Mouse (Mus musculus): Measurements from ENCODE around the gene Hrasls5.

The Hrasls5 gene
- long read RNA-seq, experiment 1: 0 reads
- long read RNA-seq, experiment 2: 0 reads

DNA sequence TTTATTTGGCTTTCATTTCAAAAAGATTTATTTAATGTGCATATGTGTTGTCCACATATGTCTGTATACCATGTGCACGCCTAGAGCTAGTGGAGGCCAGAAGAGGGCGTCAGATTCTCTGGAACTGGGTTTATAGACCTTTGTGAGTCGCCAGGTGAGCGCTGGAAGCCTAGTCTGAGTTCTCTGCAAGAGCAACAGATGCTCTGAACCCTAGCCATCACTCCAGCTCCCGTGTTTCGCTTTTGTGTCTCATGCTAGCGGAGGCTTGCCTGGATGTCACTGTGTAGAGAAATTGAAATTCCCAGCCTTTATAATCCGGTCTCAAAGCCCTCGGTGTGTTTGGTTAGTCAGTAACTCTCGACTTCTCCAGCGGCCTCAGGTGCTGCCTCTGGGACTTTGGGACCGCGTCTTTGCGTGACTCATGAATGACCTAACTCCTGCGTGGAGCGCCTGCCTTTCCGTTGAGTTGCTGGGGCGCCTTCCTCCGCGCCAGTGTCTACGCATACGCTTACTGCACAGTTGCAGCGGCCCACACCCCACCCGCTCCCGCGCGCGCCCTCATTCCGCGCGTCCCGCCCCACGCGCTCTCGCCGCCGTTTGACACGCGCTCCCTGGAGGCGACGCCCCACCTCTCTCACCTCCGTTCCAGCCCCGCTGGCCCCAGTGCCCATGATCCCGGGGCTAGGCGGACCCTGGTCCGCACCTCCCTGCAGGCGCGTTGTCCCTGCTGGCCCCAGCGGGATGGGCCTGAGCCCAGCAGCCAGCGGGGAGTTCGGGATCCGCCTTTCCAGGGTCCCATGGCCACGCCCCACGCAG is at the start of gene Hrasls5:
Gene Hrasls5, plus strand, starts transcription at position 600 of the 816 bp plus-strand sequence.
- intact Hi-C loops (cut with DNase I): no loop called here

DNA sequence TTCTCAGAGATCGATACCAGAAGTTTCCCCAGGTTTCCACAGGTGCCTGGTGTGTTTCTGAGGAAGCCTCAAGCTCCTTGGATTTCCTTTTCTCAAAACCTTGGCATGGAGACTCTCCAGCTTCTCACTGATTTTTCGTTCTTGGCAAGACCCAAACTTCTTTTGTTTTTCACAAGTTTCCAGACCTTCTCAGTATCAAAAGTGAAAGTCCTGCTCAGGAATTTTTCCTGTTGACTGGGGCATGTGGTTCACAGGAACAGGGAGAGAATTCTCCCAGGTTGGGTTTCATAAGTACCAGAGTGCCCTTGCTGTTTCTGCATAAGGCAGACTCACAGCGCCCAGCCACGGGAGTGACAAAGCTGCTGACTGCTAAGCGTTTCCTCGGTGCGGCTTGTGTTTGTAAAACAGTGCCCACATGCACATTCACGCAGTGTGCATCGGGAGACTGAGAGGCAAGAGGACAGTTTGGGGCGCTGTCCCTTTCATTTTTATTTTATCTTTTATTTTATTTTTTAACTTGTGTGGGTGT is 49.7 kb upstream of the Hrasls5 start:
- intact Hi-C loops (cut with DNase I): no loop called here

DNA sequence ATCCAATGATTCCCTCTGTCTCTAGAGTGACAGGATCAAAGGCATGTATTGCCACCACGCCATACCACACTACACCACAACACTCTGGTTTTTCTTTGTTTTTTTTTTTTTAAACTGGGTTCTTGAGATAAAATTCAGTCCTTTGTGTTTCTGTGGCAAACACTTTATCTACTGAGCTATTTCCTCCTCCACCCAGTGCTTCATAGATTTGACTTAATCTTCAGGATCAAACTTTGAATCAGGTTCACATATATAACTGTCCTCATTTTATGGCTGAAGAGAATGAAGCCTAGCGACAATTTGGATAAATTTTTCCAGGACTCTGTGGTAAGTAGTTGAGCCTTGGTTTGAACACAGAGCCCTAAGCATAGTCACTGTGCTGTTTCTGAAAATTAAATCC is 48.7 kb upstream of the Hrasls5 start:
- intact Hi-C loops (cut with DNase I): no loop called here

DNA sequence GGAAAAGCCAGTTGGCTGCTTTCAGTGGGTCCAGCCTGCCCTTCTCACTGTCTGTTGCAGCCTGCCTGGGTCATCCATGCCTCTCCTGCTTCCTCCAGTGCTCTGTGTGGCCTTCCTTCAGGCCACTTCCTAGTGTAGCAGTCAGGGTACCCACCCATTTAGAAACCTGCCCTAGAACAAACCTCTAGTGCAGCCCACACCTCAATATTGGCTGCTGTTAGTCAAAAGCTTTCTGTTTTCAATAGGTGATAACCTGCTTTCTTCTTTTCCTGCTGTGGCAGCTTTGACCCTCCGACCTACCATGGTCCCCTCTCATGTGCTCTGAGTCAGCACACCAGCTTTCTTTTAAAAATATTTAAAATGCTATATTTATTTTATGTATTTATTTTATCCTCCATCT is 47.9 kb upstream of the Hrasls5 start:
- intact Hi-C loops (cut with DNase I): no loop called here

DNA sequence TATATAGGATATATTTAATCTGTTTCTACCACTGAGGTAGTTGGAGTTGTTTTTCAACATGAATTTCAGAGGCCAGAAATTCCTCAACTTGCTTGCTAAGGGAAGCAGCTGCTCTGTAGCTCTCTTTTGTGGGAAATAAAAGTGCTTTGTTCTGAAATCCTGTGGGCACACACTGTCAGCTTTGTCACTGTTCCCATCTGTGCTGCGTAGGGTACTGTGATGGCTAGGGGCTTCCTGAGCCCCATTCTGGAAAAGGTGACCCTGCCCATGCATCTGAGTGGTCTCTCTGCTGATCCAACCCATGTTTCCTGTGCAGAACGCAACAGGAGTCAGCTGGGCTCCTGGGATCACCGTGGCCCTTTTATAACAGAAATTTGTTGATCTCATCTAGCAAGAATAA is 45.5 kb upstream of the Hrasls5 start:
- intact Hi-C loops (cut with DNase I): no loop called here

DNA sequence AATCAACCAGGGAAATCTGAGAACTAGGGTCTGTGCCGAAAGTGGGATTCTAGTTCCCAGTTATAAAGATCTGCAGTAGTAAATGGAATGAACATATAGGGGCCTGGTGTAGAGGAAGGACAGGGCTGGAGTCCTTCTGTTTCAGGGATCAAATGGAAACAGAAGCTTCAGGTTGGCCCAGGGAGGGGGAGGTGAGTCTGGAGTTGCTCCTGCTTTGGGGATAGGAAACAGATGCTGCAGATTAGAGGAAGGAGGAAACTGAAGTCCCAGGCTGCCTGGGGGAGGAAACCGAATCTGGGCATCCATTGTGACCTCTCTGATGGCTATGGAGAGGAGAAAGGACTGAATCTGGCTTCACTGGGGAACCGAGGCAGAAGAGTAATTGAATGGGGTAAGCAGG is 44.0 kb upstream of the Hrasls5 start:
- intact Hi-C loops (cut with DNase I): no loop called here

DNA sequence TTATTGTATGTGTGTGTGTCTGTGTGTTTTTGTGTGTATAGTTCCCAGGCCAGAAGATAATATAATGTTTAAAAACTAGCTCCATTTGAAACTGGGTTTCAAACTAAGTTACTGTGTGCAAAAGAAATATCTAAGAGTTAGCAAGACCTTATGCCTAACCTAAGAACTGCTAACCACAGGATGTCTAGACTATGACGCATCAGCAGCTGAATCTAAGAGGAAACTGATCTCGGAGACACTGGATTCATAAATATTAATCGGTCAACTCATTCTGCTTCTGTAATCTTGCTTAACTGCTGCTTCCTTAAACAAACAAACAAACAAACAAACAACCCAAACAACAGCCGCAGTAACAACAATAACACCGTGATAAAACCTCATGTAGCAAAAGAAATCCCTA is 42.7 kb upstream of the Hrasls5 start:
- intact Hi-C loops (cut with DNase I): no loop called here

DNA sequence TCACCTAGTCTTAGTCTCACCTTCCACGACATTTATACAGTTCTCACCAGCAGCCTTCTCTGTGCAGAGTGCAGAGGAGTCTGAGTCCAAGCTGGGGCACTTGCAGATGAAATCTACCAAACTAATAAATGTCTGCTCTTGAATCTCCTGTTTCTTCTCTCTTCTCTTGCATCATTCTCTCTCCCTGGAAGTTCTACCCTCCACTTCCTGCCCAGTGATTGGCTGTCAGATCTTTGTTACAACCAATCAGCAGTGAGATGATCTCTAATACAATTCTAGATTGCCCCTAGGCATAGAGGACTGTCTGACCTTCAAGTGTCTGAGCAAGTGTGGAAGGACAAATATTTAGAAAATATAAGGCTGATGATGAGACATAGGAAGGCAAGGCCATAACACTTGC is 36.2 kb upstream of the Hrasls5 start:
- intact Hi-C loops (cut with DNase I): no loop called here

DNA sequence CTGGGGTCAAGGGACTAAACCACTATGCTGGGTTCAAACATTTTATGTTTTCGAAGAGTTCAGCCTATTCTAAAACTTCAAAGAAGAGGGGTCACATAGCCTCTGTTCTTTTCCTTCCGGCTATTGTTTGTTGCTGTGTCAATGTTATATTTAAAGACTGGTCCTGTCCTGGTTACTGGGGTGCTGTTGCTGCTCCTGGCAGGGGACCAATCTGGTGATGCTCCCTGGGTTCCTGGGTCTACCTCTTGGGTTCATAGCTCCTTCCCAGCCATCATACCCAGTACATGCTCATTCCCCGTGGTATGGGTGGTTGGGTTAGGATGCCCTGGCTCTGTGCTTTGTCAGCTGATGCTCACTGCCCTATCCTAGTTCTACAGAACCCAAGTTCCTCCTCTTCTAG is 34.6 kb upstream of the Hrasls5 start:
- intact Hi-C loops (cut with DNase I): no loop called here

DNA sequence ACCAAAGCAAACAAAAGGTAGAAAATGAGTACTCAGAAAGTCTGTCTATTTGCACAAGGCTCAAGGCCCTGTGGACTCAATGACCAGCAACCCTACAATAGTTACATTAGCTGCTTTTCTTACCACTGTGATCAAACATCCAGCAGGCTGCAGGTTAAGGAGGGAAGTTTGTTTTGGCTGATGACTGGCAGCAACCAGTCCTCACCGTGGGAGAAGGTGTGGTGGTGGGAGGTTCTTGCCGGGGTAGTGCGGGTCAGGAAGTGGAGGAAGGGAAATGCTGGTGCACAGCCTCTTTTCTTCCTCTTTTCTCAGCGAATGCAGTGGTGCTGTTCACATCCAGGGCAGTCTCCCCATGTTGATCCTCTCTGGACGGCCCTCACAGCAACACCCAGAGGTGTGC is 31.3 kb upstream of the Hrasls5 start:
- intact Hi-C loops (cut with DNase I): no loop called here

DNA sequence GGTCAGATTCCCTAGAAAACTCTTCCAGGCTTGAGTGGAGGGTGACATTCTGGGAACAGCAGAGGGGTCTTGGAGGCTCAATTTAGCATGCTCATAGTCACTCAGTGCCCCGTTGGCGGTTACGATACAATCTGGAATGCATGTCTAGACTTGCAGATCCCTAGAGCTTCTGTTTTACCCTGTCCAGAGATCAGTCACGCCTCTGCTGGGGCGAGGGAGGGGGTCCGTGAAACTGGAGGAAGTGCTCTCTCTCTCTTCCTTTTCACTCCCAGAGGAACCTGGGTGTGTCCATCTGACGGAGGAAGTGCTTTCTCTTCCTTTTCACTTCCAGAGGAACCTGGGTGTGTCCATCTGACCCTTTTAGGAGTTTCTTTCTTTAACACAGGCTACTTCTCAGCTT is 29.2 kb upstream of the Hrasls5 start:
- intact Hi-C loops (cut with DNase I): no loop called here

DNA sequence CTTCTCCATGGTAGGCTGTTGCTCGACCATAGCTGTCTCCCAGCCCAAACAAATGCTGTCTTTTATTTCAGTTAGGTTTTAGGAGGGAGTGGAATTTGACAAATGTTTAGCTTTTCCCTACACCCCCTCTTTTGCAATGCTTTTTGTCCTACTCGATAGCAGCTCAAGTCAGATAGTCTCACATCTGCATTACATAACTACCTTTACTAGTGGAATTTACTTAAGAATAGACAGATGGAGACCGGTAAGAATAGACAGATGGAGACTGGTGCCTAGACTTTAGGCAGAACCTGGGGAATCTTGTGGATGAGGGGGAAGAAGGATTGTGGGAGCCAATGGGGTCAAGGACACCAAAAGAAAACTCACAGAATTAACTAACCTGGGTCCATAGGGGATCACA is 28.7 kb upstream of the Hrasls5 start:
- intact Hi-C loops (cut with DNase I): no loop called here

DNA sequence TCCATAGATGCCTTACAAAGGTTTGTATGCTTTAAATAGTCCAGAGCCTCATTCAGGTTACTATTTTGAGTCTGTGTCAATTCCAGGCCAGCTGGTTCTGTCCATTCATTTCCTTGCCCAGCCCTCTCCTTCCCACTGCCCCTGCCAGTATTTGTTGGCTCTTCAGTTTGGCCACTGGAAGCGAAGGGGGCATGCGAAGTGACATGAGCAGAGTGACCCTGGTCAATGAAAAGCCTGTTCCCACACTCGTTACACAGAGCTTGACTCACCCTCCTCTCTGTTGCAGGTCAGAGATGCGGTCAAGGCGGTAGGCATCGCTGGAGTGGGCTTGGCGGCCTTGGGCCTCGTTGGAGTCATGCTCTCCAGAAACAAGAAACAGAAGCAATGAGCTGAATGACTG is 27.1 kb upstream of the Hrasls5 start:
- intact Hi-C loops (cut with DNase I): no loop called here

DNA sequence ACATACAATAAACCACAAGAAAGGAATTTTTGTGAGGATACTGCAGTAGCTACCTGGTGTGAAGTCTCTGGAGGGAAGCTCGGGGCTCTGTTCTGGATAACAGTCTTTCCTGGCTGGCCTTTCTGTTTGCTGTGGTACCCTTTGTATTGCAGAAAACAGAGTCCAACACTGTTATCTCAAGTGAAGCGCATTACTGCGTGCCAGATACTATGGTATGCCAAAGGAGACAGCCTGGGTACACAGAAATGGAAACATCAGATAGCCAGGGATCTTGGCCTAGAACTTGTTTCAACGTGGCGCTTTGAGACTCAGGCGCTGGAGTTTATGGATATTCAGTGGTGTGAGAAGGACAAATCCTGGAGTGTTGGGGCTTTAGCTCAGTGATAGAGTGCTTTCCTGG is 26.6 kb upstream of the Hrasls5 start:
- intact Hi-C loops (cut with DNase I): no loop called here

DNA sequence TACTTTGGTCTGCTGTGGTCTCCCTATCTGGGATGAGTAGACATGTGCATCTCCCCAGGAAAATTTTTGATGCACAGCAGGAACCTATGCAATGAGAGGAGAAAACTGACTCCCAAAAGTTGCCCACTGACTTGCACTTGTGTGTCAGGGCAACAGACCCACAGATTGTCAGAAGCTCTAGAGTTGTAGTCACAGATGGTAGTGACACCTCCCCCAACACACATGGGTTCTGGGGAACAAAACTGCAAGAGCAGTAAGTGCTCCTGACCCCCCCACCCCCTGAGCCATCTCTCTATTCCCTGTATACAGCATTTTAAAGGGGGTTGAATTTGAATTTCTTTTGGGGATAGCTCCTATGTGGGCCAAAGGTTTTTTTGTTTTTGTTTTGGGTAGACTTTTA is 21.5 kb upstream of the Hrasls5 start:
- intact Hi-C loops (cut with DNase I): loop anchor here (5.0 kb wide), 1 partner anchor 33 kb away; the partner anchor contains the start of gene Pla2g16

DNA sequence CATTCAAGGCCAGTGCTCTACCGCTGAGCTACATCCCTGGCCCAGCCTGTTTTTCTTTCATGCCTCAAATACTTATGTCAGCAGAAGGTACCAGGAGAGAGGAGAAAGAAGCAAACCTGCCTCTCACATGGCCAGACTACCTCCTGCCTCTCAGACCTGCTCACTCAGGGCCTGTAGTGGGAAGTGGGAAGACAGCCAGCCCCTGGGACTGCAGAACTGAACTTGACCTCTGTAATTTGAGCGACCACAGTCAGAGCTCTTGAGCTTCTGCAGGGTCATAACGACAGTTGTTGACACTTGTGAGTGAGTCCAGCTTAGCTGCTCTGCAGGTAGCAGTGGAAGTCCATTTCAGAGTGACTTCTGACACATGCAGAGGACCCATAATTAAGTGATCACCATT is 20.3 kb upstream of the Hrasls5 start:
- intact Hi-C loops (cut with DNase I): loop anchor here (5.0 kb wide), 1 partner anchor 35 kb away; the partner anchor contains the start of gene Pla2g16

DNA sequence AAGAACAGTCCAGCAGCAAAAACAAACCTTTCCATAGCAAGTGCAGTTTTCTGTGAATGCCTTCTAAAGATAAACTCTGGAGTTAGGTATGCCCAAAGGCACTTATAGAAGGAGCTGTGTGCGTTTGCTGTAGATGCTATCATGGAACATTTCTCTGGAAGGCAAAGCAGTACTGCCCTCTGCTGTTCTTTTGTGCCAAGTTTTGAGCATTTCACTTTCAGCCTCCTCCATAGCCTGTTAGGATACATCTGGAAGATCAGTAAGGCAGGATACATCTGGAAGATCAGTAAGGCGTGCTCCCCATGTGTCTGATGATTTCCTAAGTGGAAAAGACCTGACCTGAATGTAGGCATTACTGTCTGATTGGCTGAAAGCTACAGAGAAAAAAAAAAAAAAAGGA is 16.8 kb upstream of the Hrasls5 start:
- intact Hi-C loops (cut with DNase I): no loop called here

DNA sequence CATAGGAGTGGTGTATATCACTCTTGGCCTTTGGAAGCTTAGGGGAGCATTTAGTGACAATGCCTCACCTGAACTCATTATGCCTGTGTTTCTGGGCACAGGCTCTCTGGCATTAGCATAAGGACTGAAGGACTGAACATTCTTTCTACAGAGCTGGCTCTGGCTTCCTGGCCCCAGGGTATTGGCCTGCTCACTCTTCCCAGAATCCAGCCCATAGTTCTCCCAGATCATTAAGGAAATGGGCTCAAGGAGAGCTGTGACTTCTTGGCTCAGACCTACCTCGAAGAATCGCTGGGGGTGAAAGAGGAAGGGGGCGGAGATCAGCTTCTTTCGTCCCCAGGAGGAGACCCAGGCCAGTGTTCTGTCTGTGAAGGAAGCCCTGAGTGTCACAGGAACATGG is 13.9 kb upstream of the Hrasls5 start:
- intact Hi-C loops (cut with DNase I): no loop called here

DNA sequence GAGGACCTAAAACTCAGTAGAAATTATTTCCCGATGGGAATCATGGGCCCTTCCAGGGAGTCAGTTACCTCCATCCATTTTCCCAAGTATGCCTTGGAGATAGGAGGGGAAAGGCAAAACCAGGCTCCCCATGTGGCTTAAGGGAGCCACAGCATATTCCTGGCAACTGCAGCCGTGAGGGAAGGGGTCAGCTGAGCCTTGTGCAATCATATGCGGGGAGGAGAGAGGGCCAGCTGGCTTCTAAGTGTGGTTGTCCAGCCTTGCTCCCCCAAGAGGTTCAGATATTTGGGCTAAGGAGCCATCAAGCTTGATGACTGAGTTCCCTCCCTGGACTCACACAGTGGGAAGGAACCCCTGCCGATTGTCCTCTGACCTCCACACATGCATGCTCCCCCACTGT is 10.8 kb upstream of the Hrasls5 start:
- intact Hi-C loops (cut with DNase I): no loop called here

DNA sequence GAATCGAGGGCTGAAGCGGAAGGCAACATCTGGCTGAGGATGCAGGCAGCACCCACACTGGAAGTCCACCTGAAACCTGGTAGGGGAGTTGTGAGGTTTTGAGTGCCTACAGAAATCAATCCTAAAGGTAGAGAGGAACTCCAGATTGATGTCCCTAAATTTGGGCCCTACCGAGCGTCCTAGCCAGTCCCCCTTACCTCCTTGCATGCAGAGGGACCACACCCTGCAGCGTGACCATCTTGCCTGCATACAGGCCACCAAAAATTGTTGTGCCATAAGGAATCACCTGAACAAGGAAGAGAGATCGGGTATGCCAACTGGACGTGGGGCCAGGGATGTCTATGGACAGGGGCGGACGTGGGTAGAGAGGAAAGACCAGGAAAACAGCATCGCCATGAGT is 8.2 kb upstream of the Hrasls5 start:
- intact Hi-C loops (cut with DNase I): no loop called here

DNA sequence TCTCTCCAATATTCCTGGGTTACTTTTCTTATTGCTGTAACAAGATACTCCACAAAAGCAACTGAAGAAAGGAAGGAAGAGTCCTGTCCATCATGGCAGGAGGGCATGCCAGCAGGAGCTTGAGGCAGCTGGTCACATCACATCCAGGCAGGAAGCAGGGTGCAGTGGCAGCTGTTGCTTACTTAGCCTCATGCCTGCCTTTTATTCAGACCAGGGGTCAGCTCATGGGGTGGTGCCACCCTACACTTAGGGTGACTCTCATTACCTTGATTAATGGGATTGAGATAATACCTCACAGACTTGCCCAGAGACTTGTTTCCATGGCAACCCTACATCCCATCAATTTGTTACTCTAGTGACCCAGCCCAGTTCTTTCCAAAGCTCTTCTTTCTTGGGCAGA is 7.3 kb upstream of the Hrasls5 start:
- intact Hi-C loops (cut with DNase I): no loop called here

DNA sequence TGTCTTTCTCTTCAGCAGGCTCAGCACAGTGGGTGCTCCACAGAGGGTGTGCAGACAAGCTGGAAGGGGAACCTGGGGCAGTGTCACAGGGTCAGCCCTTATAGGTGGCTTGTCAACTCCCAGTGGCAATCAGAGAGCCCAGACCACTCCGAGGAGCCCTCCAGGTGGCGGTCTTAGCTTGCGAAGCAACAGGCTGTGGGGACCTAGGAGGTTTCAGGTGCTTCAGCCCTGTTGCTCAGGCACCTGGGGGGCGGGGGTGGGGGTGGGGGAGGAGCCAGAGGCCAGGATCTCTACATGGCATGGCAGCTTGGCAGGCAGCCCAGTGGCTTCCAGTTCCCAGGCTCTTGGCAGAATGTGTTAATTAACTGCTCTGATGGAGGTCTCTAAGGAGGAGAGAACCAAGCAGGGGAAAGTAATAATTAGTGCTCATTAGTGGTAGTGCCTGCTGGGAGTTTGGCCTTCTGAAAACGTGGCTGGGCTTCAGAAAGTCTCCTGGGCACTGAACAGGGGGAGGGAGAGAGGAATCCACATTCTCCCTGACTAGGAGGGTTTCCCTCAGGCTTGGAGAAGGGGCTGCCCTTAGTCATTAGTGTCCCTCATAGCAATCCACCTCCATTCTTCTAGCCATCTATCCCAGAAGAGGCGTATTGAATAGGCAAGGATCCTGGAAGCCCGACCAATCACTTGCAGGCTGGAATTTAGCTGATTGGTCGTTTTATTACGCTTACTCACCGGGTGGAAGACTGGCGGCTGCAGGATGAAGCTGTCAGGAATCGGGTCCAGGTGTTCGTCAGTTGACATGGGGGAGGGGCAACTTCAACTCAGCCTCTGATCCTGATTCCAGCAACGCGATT is 6.2 kb upstream of the Hrasls5 start:
- intact Hi-C loops (cut with DNase I): no loop called here
